ENCODE assay signal across 13 mouse cellular contexts in the genomic region with DNA sequence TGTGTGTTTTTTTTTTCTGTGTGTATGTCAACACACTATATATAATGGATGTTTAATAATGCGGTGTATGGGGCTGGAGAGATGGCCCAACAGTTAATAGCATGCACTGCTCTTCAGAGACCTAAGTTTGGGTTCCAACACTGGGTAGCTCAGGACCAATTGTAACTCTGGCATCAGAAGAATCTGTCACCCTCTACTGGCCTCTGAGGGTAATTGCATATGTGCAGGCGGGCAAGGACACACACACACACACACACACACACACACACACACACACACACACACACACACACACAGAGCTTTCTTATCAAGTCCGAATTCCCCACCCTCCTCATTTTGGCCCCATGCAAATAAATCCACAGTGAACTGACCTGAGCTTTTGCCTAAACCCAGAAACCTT. TPM values are rescaled to one million over a fixed set of nuclear protein-coding genes. Genes with fewer than 3 reads are reported as not detected.
A peak's percentile ranks its signal among the peaks of the same experiment; 100 is the strongest.
DNase-seq lines count a peak whose midpoint lies in the region; ATAC-seq and TF ChIP-seq lines count a peak whose summit lies in the region.
"Had no signal": no experiment of that assay in that cellular context is flagged by ENCODE, and none has a peak within 500 bp of the region (broad histone marks: within the 10 kb centered on the region; RNA-seq: fewer than 3 reads in every experiment).

No protein-coding gene starts in this region.

- H3K27ac ChIP-seq in kidney, postnatal 0 days = no peak overlapping the region
- H3K27ac ChIP-seq in kidney, embryonic 15.5 days = no peak overlapping the region
- H3K27ac ChIP-seq in CH12.LX (ENCODE audit: insufficient read depth, low read depth) = no peak overlapping the region
- no peak overlapping the region for H3K27ac ChIP-seq in hindbrain, postnatal 0 days

- H3K4me3 ChIP-seq in kidney, postnatal 0 days (replicated peaks; ENCODE audit: low read depth, low read length) = no peak overlapping the region
- no peak overlapping the region for H3K4me3 ChIP-seq in kidney, embryonic 15.5 days (replicated peaks)
- H3K4me3 ChIP-seq in CH12.LX (replicated peaks in 1 of 3; ENCODE audit: low read depth in 2 of 3, low read length in 2 of 3, poor library complexity in 1 of 3) = no peak overlapping the region
- H3K4me3 ChIP-seq in hindbrain, postnatal 0 days (ENCODE audit: low read length) = no peak overlapping the region
- H3K4me3 ChIP-seq: erythroblast, embryonic 14.5 days had no signal

- H3K9me3 ChIP-seq in kidney, postnatal 0 days (replicated peaks; ENCODE audit: low read length) = no peaks in the 10 kb centered on the region
- no peaks in the 10 kb centered on the region for H3K9me3 ChIP-seq in kidney, embryonic 15.5 days (replicated peaks)
- H3K9me3 ChIP-seq in CH12.LX (replicated peaks; ENCODE audit: low read length) = no peaks in the 10 kb centered on the region
- no peaks in the 10 kb centered on the region for H3K9me3 ChIP-seq in hindbrain, postnatal 0 days (ENCODE audit: low read length)

- TF ChIP-seq POLR2A in CH12.LX (IDR thresholded peaks at IDR 0.05; ENCODE audit: low read depth, low read length) = no peak

- TF ChIP-seq RAD21 in CH12.LX (IDR thresholded peaks at IDR 0.05; ENCODE audit: low read depth, low read length) = no peak; the same call in 1 of the 2 replicates

- no peak overlapping the region for H3K9ac ChIP-seq in kidney, postnatal 0 days (ENCODE audit: low read depth, low read length)
- H3K9ac ChIP-seq in kidney, embryonic 15.5 days = no peak overlapping the region
- H3K9ac ChIP-seq in CH12.LX (ENCODE audit: insufficient read depth, low read depth) = no peak overlapping the region
- no peak overlapping the region for H3K9ac ChIP-seq in hindbrain, postnatal 0 days (replicated peaks; ENCODE audit: low read length)

- in situ Hi-C loops in CH12.LX (cut with MboI; ENCODE audit: low pct_ligation_motif_present, low pct_unique_long_range_greater_than_20kb, low sequenced_read_pairs) = no loop called here

- H3K79me2 ChIP-seq in CH12.LX (replicated peaks; ENCODE audit: control insufficient read depth, extremely low read depth, insufficient read depth, poor library complexity, severe bottlenecking) = no peaks in the 10 kb centered on the region

- no peaks in the 10 kb centered on the region for H3K36me3 ChIP-seq in kidney, postnatal 0 days (ENCODE audit: insufficient read depth, low read length)
- H3K36me3 ChIP-seq in kidney, embryonic 15.5 days = no peaks in the 10 kb centered on the region
- H3K36me3 ChIP-seq in CH12.LX (replicated peaks in 1 of 2; ENCODE audit: control insufficient read depth in 1 of 2, insufficient read depth in 1 of 2, low read length in 1 of 2) = no peaks in the 10 kb centered on the region
- H3K36me3 ChIP-seq in hindbrain, postnatal 0 days (ENCODE audit: insufficient read depth, low read length) = no peaks in the 10 kb centered on the region

- no peaks in the 10 kb centered on the region for H3K4me1 ChIP-seq in kidney, postnatal 0 days (replicated peaks; ENCODE audit: insufficient read depth, low read length)
- H3K4me1 ChIP-seq in kidney, embryonic 15.5 days = peaks cover 8% of the 10 kb centered on the region; the same call in 1 of the 2 replicates
- H3K4me1 ChIP-seq in CH12.LX (ENCODE audit: control insufficient read depth in 1 of 2, insufficient read depth in 2 of 2) = peaks cover 7 to 10% of the 10 kb centered on the region in 2 experiments
- 0 out of 2 replicates have a peak, but pooled peaks cover 3% of the 10 kb centered on the region for H3K4me1 ChIP-seq in hindbrain, postnatal 0 days (ENCODE audit: insufficient read depth, low read length)

- no peak for TF ChIP-seq EP300 in CH12.LX (IDR thresholded peaks at IDR 0.05; ENCODE audit: low read length)

- dilution Hi-C loops in CH12.LX (cut with MboI; ENCODE audit: extremely low pct_ligation_motif_present, extremely low pct_unique_long_range_greater_than_20kb, low sequenced_read_pairs) = no loop called here

- no peak overlapping the region for H3K4me2 ChIP-seq in kidney, postnatal 0 days (ENCODE audit: low read length)
- no peak overlapping the region for H3K4me2 ChIP-seq in kidney, embryonic 15.5 days
- H3K4me2 ChIP-seq in CH12.LX (ENCODE audit: insufficient read depth, low read depth, poor library complexity, severe bottlenecking) = no peak overlapping the region
- H3K4me2 ChIP-seq in hindbrain, postnatal 0 days (ENCODE audit: low read depth, low read length) = no peak overlapping the region

- peak; percentile 11; the same call in 1 of the 2 replicates for TF ChIP-seq CTCF in kidney, postnatal 0 days (IDR thresholded peaks at IDR 0.05; ENCODE audit: low read depth)
- peak in 1 of 2 experiments; percentile 39; a peak in 1 of 4 replicates for TF ChIP-seq CTCF in CH12.LX (conservative IDR thresholded peaks at IDR 0.05 in 1 of 2, IDR thresholded peaks at IDR 0.05 in 1 of 2; ENCODE audit: low read depth in 2 of 2, low read length in 2 of 2)
- TF ChIP-seq CTCF in hindbrain, postnatal 0 days (IDR thresholded peaks at IDR 0.05; ENCODE audit: low read depth) = peak; percentile 56

- 92% methylated on average over 3 of the region's 3 CpGs for WGBS in kidney, postnatal 0 days
- WGBS in kidney, embryonic 15.5 days = 83% methylated on average over 3 of the region's 3 CpGs
- WGBS in hindbrain, postnatal 0 days = 77% methylated on average over 3 of the region's 3 CpGs

- no peaks in the 10 kb centered on the region for H3K27me3 ChIP-seq in kidney, postnatal 0 days (ENCODE audit: insufficient read depth, low read length)
- H3K27me3 ChIP-seq in kidney, embryonic 15.5 days = 0 out of 2 replicates have a peak, but pooled peaks cover 12% of the 10 kb centered on the region
- peaks cover 34% of the 10 kb centered on the region for H3K27me3 ChIP-seq in CH12.LX (replicated peaks)
- no peaks in the 10 kb centered on the region for H3K27me3 ChIP-seq in hindbrain, postnatal 0 days (ENCODE audit: insufficient read depth, low read length)

- DNase-seq in cerebellum, postnatal 14 days = peak; percentile 34 to 49
- no peak for DNase-seq in kidney, postnatal 0 days (ENCODE audit: low spot score)
- DNase-seq in CH12.LX (ENCODE audit: extremely low read depth) = peak; percentile 40
- peak; percentile 40 for DNase-seq in hindbrain, postnatal 0 days (ENCODE audit: low spot score)
- no peak for DNase-seq in urinary bladder, postnatal 25 days (ENCODE audit: low spot score)
- no peak for DNase-seq in left cerebral cortex, adult 8-10 months (ENCODE audit: low spot score in 2 of 2)

- ATAC-seq in cerebellum, adult (ENCODE audit: insufficient number of reproducible peaks, low FRiP score, low TSS enrichment) = no peak
- no peak for ATAC-seq in kidney, postnatal 0 days (replicated peaks; ENCODE audit: low FRiP score, low read depth)
- ATAC-seq in kidney, embryonic 15.5 days (replicated peaks; ENCODE audit: low FRiP score) = no peak
- ATAC-seq in hindbrain, postnatal 0 days = peak; percentile 28; the same call in 1 of the 2 replicates

RNA-seq across cellular contexts. Expression of a gene that starts 8.3 kb away (rescaled TPM):
- 0.11 and 0.13 TPM in 2 replicates for polyA plus RNA-seq in kidney, postnatal 0 days (2015; fragmentation: Nextera tagmentation; extraction: Ambion mirVana)
- polyA plus RNA-seq in kidney, embryonic 15.5 days (2015; fragmentation: Nextera tagmentation; extraction: Ambion mirVana) = 0.26 TPM in 2 replicates
- total RNA-seq in CH12.LX (2012; rRNA removed) (0.80 and 1.3 TPM in 2 replicates), CH12.LX (2014; rRNA removed) (0.08 and 0.11 TPM in 2 replicates)
- polyA plus RNA-seq in CH12.LX (2012; ENCODE audit: insufficient read length, low read depth) = 0.34 TPM in 2 replicates
- 0.61 TPM in 1 of 2 replicates, not detected in the other for total RNA-seq in hindbrain, postnatal 0 days (2014; rRNA removed)
- polyA plus RNA-seq in hindbrain, postnatal 0 days (2015; fragmentation: Nextera tagmentation; extraction: Ambion mirVana) = 0.10 TPM in 1 of 2 replicates, not detected in the other
- not detected for total RNA-seq in left cerebral cortex, adult 8-10 months (2022)
- total RNA-seq: gastrocnemius, postnatal 10 days had no signal
- polyA plus RNA-seq: erythroblast, embryonic 14.5 days; neural tube, embryonic 11.5 days had no signal

RNA-seq across cellular contexts. Expression of a gene that starts 8.8 kb away (rescaled TPM):
- not detected in 2 replicates for polyA plus RNA-seq in kidney, postnatal 0 days (2015; fragmentation: Nextera tagmentation; extraction: Ambion mirVana)
- polyA plus RNA-seq in kidney, embryonic 15.5 days (2015; fragmentation: Nextera tagmentation; extraction: Ambion mirVana) = not detected in 2 replicates
- total RNA-seq in CH12.LX (2012; rRNA removed) = not detected in 2 replicates
- not detected in 2 replicates for total RNA-seq in CH12.LX (2014; rRNA removed)
- not detected in 2 replicates for polyA plus RNA-seq in CH12.LX (2012; ENCODE audit: insufficient read length, low read depth)
- total RNA-seq in hindbrain, postnatal 0 days (2014; rRNA removed) = not detected in 2 replicates
- not detected in 2 replicates for polyA plus RNA-seq in hindbrain, postnatal 0 days (2015; fragmentation: Nextera tagmentation; extraction: Ambion mirVana)
- total RNA-seq in left cerebral cortex, adult 8-10 months (2022) = under 1 TPM in 1 of 4 experiments, not detected in 3; 0.07 TPM
- total RNA-seq: adrenal gland, postnatal 4 days; gastrocnemius, postnatal 10 days had no signal
- polyA plus RNA-seq: erythroblast, embryonic 14.5 days; heart, embryonic 16.5 days; neural tube, embryonic 11.5 days had no signal

RNA-seq across cellular contexts. Expression of a gene that starts 32.2 kb away (rescaled TPM):
- 12.7 and 13.5 TPM in 2 replicates for polyA plus RNA-seq in kidney, postnatal 0 days (2015; fragmentation: Nextera tagmentation; extraction: Ambion mirVana)
- 15.9 and 18.8 TPM in 2 replicates for polyA plus RNA-seq in kidney, embryonic 15.5 days (2015; fragmentation: Nextera tagmentation; extraction: Ambion mirVana)
- total RNA-seq in CH12.LX (2012; rRNA removed) (26.3 and 30.3 TPM in 2 replicates), CH12.LX (2014; rRNA removed) (14.0 and 16.5 TPM in 2 replicates)
- 23.0 and 26.6 TPM in 2 replicates for polyA plus RNA-seq in CH12.LX (2012; ENCODE audit: insufficient read length, low read depth)
- 37.3 and 46.8 TPM in 2 replicates for total RNA-seq in hindbrain, postnatal 0 days (2014; rRNA removed)
- polyA plus RNA-seq in hindbrain, postnatal 0 days (2015; fragmentation: Nextera tagmentation; extraction: Ambion mirVana) = 12.6 and 14.8 TPM in 2 replicates
- 10 to 100 TPM; 28.3 to 41.6 (median 38.0) TPM for total RNA-seq in left cerebral cortex, adult 8-10 months (2022)

RNA-seq across cellular contexts. Expression of a gene that starts 33.9 kb away (rescaled TPM):
- 4.2 and 5.0 TPM in 2 replicates for polyA plus RNA-seq in kidney, postnatal 0 days (2015; fragmentation: Nextera tagmentation; extraction: Ambion mirVana)
- polyA plus RNA-seq in kidney, embryonic 15.5 days (2015; fragmentation: Nextera tagmentation; extraction: Ambion mirVana) = 1.8 and 2.9 TPM in 2 replicates
- not detected in 2 replicates for total RNA-seq in CH12.LX (2012; rRNA removed)
- not detected in 2 replicates for total RNA-seq in CH12.LX (2014; rRNA removed)
- not detected in 2 replicates for polyA plus RNA-seq in CH12.LX (2012; ENCODE audit: insufficient read length, low read depth)
- total RNA-seq in hindbrain, postnatal 0 days (2014; rRNA removed) = not detected in 2 replicates
- not detected in 2 replicates for polyA plus RNA-seq in hindbrain, postnatal 0 days (2015; fragmentation: Nextera tagmentation; extraction: Ambion mirVana)
- total RNA-seq in left cerebral cortex, adult 8-10 months (2022) = not detected
- total RNA-seq: adrenal gland, postnatal 4 days; gastrocnemius, postnatal 10 days had no signal
- polyA plus RNA-seq: erythroblast, embryonic 14.5 days; neural tube, embryonic 11.5 days had no signal

RNA-seq across cellular contexts. Expression of a gene that starts 38.3 kb away (rescaled TPM):
- 35.6 and 36.5 TPM in 2 replicates for polyA plus RNA-seq in kidney, postnatal 0 days (2015; fragmentation: Nextera tagmentation; extraction: Ambion mirVana)
- 48.5 and 49.9 TPM in 2 replicates for polyA plus RNA-seq in kidney, embryonic 15.5 days (2015; fragmentation: Nextera tagmentation; extraction: Ambion mirVana)
- total RNA-seq in CH12.LX (2012; rRNA removed) = 51.7 and 55.7 TPM in 2 replicates
- 35.3 and 40.7 TPM in 2 replicates for total RNA-seq in CH12.LX (2014; rRNA removed)
- 40.0 and 40.4 TPM in 2 replicates for polyA plus RNA-seq in CH12.LX (2012; ENCODE audit: insufficient read length, low read depth)
- total RNA-seq in hindbrain, postnatal 0 days (2014; rRNA removed) = 26.1 and 27.2 TPM in 2 replicates
- 18.6 and 21.3 TPM in 2 replicates for polyA plus RNA-seq in hindbrain, postnatal 0 days (2015; fragmentation: Nextera tagmentation; extraction: Ambion mirVana)
- 10 to 100 TPM; 27.6 to 36.9 (median 31.2) TPM for total RNA-seq in left cerebral cortex, adult 8-10 months (2022)

Comparison
In these comparisons a context has a peak if more than half of its experiments do, and no peak if none do; other contexts are left out.
1. DNase-seq: peak in cerebellum, postnatal 14 days (2 of 2), CH12.LX (single experiment) and hindbrain, postnatal 0 days (single experiment); none in kidney, postnatal 0 days (single experiment), urinary bladder, postnatal 25 days (single experiment) and left cerebral cortex, adult 8-10 months (0 of 2).